Mouse (Mus musculus) mature B cell (primary cell): ENCODE measurements around the gene Prkn.

Experiments used
- in situ Hi-C: fragments of 300-500 bp; cut with MboI; formaldehyde crosslinking; loops from 2 replicates; pipeline ENCODE4 v1.14.3; 2019

The Prkn gene

DNA sequence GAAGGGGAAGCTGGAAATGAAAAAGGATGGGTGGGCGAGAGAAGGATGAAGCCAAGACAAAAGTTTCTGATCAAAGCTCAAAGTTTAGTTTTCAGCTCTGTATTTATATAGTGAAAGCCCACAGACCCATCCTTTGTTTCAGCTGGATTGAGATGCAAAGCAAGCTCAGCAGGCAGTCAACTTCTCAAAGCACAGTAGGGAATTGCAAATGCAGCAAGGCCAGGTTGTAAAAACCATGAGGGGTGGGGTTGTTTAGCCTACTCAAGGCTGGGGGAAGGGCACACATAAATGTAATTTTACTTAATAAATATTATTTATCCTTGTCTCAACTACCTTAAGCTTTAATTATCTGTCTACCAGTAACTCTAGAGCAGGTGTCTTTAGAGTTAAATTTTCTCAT, 693.7 kb downstream of the Prkn start:
- in situ Hi-C loops: no loop called here

DNA sequence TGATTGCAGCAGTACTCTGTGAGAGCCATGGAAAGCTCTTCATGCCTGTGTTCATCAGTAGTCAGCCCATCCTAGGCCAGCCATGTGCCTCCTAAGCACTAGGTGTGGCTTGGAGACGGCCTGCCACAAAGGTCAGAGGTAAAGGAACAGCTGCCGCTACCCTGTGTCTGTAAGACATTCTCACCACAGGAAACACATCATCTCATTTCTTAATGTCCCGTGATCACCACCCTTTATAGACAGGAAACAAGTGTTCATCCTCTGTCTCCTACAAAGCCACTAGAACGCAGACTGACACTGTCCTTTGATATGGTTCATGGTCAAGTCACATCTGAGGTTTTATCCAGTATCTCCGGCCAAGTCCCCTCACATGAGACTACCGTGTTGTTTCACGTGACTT, 698.6 kb downstream of the Prkn start:
- in situ Hi-C loops: no loop called here

DNA sequence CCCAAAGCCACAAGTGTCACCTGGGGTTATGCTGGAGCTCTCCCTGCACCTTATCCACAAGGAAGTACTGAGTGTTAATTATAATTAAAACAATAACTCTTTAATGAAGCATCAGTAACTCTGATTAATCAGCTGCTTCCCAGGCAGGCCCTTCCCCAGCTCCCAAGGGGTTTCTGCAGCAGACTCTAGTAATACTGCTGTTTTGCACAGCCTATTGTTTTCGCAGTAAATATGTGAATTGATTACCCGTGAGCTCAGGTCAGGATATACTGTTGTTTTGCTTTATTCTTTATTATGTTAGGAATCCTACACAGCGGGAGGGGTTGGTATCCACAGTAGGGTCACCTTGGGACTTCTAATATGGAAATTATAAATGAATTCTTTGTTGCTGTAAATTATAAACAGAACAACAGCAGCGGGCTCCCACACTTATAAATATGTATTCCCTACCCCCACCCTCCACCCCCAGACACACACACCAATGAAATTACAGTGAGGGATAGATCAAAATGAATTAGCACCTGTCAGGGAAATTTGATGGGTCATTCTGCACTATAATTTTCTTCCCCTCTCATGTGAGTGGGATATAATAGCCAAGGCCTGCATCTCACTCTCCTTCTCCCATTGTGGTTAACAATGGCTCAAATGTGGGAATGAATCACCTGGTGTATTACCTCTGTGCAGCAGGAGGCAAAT, 701.9 kb downstream of the Prkn start:
- in situ Hi-C loops: no loop called here

DNA sequence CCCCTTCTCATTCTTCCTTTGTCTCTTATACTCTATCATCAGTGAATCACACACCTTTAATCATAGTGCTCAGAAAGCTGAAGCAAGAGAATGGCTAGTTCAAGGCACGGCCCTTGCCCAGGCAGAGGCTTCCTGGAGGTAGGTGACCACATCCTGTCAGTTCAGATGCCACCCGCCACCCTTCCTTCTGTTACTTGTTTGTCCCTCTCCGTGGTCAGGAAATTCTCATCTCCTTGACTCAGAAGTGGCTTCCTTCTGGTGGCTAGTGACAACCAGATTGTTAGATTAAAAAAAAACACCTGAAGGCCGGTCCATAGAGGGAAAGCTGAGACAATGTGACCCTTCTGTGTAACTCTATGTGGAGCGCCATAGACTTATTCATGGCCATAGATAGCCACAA, 710.4 kb downstream of the Prkn start:
- in situ Hi-C loops: no loop called here

DNA sequence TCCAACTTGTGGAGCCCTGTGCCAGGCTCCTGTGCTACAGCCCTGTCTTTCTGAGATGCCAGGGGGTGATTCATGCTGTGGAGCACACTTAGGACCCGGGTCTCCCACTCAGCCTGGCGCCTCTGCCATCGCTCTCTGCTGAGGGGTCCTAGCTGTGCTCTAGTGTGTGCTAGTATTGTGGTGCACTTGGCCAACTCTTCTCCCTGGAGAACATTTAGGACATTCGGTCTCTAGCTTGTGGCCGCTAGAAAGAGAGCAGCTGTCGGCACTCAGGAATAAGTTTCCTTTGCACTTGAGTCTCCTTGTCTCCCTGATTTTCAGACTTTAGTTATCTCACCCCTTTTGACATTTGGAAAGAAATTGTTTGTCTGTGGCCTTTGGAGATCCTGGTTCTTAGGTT, 725.5 kb downstream of the Prkn start:
- in situ Hi-C loops: no loop called here

GRCm38 (mm10) chr17:11570392-11570791, 730.2 kb downstream of the Prkn start:
- in situ Hi-C loops: no loop called here

GRCm38 (mm10) chr17:11573666-11574065, 733.5 kb downstream of the Prkn start:
- in situ Hi-C loops: no loop called here

- in situ Hi-C loops: no loop called here
Observed at GRCm38 (mm10) chr17:11585491-11585890, 745.3 kb downstream of the Prkn start.

- in situ Hi-C loops: no loop called here
Observed at GRCm38 (mm10) chr17:11607931-11608330, 767.7 kb downstream of the Prkn start.

DNA sequence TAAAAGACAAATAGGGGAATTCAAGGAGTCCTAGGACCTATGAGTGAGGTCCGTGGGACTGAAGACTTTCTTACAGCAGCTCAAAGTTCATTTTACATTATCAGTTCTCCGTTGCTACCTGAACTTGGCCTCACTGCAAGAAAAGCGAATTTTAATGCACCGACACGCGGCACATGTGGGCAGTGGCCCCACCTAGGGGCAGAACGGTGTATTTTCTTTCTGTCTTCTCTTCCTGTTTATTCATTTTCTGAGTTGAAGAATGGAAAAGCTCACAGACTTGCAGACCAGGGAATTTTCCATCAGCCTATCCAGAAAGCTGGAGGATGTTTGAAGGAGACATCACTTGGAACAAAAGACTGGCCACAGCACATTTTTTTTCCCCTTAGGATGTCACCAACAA, 771.3 kb downstream of the Prkn start:
- in situ Hi-C loops: no loop called here

DNA sequence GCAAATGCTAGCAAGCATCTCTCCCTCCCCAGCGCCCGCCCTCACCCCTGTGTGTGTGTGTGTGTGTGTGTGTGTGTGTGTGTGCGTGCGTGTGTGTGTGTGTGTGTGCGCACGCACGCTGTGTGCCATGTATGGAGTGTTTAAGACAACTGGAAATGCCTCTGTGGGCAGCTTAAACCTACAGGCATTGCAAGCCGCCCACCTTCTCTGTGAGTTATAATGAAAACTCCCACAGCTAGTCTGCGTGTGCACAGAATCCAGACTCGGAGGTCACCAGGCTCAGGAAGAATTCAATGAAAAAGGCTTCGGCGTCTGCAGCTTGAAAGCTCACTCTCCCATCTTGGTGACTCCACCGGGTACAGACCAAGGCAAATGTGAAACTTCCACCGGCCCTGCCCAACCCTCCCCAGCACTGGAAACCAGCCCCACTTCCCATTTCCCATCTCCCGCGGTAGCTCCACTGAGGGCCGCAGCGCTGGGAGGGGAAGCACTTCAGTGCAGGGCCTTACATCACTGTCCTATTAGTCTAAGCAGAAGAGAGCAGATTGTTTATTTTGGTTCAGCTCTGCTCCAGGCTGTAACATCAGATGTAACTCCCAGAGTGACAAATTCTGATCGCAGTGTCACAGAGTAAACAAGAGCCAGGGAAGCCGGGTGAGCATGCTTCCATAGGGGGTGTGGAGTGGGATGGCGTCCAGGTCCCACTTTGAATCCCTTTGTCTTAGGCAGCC, 772.8 kb downstream of the Prkn start:
- in situ Hi-C loops: no loop called here

- in situ Hi-C loops: no loop called here
Observed at GRCm38 (mm10) chr17:11617552-11617951, 777.4 kb downstream of the Prkn start.

DNA sequence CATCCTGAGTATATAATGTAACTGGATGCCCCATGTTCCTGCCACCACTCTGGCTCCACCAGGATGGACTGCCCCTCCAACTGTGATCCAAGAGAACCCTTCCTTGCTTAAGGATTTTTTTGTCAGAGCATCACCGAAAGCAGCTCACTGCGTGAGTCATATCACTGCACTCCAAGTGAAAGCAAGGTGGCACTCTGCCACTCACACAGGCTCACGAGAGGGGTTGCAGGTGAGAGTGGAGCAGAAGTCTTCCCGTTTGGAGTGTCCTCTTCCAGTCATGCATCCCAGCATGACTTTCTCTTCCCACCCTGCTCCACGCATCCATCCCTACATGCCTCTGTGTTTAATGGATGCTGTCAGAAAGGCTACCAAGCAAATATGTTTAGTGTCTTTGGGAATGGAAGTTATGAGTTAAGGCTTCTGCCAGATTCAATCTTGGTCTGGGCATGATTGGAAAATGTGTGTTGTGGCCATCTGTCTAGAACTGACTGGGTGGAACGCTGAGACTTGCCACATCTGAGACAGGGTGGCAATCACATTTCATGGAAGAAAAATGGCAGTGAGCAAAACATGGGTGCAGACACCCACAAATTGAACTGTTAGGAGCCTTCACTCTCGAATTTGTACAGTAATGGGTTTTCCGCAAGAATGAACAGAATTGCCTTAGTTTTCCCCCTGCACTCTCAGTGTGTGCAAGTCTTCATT, 778.9 kb downstream of the Prkn start:
- in situ Hi-C loops: no loop called here

DNA sequence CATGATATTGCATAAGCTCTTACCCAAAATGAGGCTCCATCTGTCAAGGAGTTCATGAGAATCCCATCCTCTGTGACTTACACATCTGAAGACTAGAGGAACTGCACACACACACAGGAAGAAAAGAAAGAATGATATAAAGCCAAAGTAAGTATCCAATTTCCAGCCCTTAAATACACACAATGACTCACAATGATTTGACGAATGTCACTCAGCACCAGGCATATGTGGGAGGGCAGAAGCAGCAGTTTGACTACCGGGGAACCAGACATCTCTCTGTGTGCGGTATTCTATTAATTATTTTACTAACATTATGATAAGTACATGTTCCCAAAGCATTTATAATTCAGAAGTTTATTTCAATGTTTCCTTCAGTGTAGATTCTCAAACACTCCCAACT, 780.6 kb downstream of the Prkn start:
- in situ Hi-C loops: no loop called here

- in situ Hi-C loops: no loop called here
Observed at GRCm38 (mm10) chr17:11621492-11621891, 781.3 kb downstream of the Prkn start.

DNA sequence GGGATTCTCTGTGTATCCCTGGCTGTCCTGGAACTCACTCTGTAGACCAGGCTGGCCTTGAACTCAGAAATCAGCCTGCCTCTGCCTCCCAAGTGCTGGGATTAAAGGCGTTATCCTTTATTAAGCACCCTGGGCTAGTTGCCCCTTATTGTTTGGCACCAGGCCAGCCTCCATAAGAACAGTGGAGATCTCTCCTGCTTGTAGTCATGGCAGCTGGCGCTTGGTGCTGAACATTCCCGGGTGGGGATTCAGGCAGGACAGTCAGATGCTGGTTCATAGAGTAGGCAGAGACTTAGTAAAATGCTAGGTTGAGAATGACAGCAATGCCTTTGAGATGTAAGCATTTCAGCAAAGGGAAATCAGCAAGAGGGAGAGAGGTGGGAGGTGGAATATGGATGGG, 786.1 kb downstream of the Prkn start:
- in situ Hi-C loops: no loop called here

- in situ Hi-C loops: no loop called here
Observed at GRCm38 (mm10) chr17:11635121-11635520, 794.9 kb downstream of the Prkn start.

- in situ Hi-C loops: no loop called here
Observed at GRCm38 (mm10) chr17:11637642-11638041, 797.5 kb downstream of the Prkn start.

- in situ Hi-C loops: no loop called here
Observed at GRCm38 (mm10) chr17:11638451-11638850, 798.3 kb downstream of the Prkn start.

- in situ Hi-C loops: no loop called here
Observed at GRCm38 (mm10) chr17:11639786-11640185, 799.6 kb downstream of the Prkn start.

- in situ Hi-C loops: no loop called here
Observed at GRCm38 (mm10) chr17:11642328-11642727, 802.1 kb downstream of the Prkn start.

DNA sequence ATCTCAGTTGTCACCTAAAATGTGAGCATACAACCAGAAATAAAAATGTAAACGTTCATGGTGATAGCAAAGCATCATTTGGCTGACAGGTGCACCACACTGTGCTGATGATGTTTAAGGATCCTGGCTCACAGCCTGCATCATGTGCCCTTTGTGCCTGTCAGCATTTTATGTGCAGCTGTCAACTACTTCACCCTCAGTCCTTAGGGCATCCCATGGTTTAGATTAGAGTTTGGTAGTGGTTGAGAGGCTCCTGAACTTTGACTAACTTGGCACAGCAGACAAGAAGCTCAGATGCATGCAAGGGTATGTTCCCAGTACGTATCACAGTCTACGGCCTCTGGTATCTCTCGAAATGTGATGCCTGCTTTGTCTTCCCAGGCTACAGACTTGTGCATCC, 803.8 kb downstream of the Prkn start:
- in situ Hi-C loops: no loop called here

DNA sequence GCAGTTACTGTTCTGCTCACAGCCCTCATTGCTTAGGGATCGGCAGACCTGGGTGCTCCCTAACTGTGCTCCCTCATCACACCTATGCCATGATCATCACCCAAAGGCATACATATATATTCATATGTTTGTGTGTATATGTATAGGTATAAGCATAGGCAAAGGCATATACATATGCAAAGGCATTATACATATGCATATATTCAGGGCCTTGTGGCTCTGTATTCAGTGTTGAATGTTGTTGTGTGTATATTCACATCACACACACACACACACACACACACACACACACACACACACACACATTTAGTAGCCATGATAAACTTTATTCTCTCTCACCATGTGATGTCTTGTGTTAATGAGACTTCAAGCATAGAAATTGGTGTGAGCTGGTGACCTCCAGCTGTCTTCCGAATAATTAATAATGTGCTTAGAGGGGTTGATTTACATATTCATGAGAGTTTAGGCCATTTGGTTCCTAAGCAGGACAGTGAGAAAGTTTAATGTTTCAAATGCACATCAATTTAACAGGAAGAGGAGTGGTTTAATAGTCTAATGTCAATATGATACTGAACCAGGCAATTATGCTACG, 804.8 kb downstream of the Prkn start:
- in situ Hi-C loops: no loop called here
